Mouse (Mus musculus) midbrain, embryonic 11.5 days (tissue): ENCODE measurements around the gene Spout1. TPM values are rescaled to one million over a fixed set of nuclear protein-coding genes. Genes with fewer than 3 reads are reported as not detected.
A peak's percentile ranks its signal among the peaks of the same experiment; 100 is the strongest.

Source experiments
- ATAC-seq: fragments of 200-750 bp; cut with Nextera tagmentation; 2 replicates; pipeline ENCODE4 v1.8.0; 2017; ENCODE audit warnings: moderate TSS enrichment, moderate library complexity; ENCODE audit not compliant: low FRiP score
- DNase-seq: peaks from one replicate; pipeline ENCODE4 v3.0.0; 2015; ENCODE audit warnings: low spot score; ENCODE audit errors: missing footprints
- H3K27ac ChIP-seq: fragments of 300-500 bp; sonication (generic); 2 replicates; pipeline ENCODE4 v1.5.1; 2014; ENCODE audit warnings: low read depth, low read length
- H3K27me3 ChIP-seq: fragments of 300-500 bp; sonication (generic); 2 replicates; pipeline ENCODE4 v1.6.1; 2014; ENCODE audit warnings: mild to moderate bottlenecking, low read length, moderate library complexity, mixed read lengths; ENCODE audit not compliant: control insufficient read depth, insufficient read depth
- H3K36me3 ChIP-seq: fragments of 300-500 bp; sonication (generic); 2 replicates; pipeline ENCODE4 v1.6.1; 2014; ENCODE audit warnings: mild to moderate bottlenecking, low read length, moderate library complexity, mixed read lengths; ENCODE audit not compliant: control insufficient read depth, insufficient read depth
- H3K4me1 ChIP-seq: fragments of 300-500 bp; sonication (generic); 2 replicates; pipeline ENCODE4 v1.6.1; 2014; ENCODE audit warnings: low read length; ENCODE audit not compliant: control insufficient read depth, insufficient read depth
- H3K4me2 ChIP-seq: fragments of 300-500 bp; sonication (generic); 2 replicates; pipeline ENCODE4 v1.6.1; 2014; ENCODE audit warnings: mild to moderate bottlenecking, moderate library complexity
- H3K4me3 ChIP-seq: fragments of 300-500 bp; sonication (generic); 2 replicates; pipeline ENCODE4 v1.5.1; 2014; ENCODE audit warnings: low read depth, low read length
- H3K9ac ChIP-seq: fragments of 300-500 bp; sonication (generic); 2 replicates; pipeline ENCODE4 v1.6.1; 2014; ENCODE audit warnings: low read length
- H3K9me3 ChIP-seq: fragments of 300-500 bp; sonication (generic); 2 replicates; pipeline ENCODE4 v1.6.1; 2016; ENCODE audit warnings: low read length; ENCODE audit not compliant: control insufficient read depth
- WGBS: fragments of 180-500 bp; shearing (Covaris S2); extraction: QIAGEN DNeasy Blood & Tissue Kit; methylation state at CpG from one replicate; pipeline ENCODE4 v1.1.7; 2014; 5-methylcytosine and 5-hydroxymethylcytosine counted together
- polyA plus RNA-seq: library from polyadenylated mRNA; unstranded; fragments of >200 nt; fragmentation: Nextera tagmentation; extraction: Ambion mirVana; gene quantifications from 2 replicates; pipeline ENCODE4 v1.2.1, GENCODE M21; 2014

Gene Spout1
- polyA plus RNA-seq, 1 experiment from 2014 or later = 69.8 TPM

DNA sequence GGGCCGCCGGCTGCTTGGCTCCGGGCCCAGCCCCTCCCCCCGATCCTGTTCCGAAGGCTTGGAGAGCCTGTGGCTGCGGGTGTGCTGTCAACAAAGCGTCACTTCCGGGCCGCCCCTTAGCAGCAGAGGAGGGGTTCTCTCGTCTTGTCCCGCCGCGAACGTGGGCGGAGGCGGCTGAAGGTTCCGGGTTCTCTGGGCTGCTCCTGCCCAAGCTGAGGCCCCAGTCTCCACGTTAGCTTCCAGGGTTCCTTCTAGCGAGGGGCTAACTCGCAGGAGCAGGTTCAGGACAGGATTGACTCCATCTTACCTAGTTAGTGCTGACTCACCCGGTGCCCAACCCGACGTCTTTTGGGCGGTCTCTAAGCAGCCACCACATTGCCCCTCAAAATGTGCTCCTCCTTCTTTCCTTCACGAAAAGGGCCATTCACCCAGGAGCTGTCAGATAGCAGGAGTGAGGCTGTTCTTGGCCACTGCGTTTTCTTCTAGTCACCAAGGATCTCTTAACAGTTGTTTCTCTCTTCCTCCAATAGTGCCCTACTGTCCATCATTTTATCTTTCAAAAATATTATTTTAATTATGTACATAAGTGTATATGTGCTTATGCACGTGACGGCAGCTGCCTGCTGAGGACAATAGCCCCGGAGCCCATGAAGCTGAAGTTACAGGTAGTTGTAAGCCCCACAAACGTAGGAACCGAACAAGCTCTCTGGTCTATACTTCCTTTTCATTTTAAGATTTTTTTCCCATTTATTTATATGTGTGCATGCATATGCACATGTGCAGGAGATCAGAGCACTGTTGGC lies 53.6 kb downstream of the Spout1 start, which contains the start of gene Zer1:
Gene Zer1, minus strand, starts transcription at position 114 of the 803 bp plus-strand sequence.
- H3K27ac ChIP-seq = peak within 1 kb of the TSS; percentile 64
- 10% methylated on average over 31 of the region's 31 CpGs for WGBS
- peak within 1 kb of the TSS; percentile 91 for H3K4me2 ChIP-seq
- no peaks in the 10 kb centered on the region for H3K36me3 ChIP-seq
- H3K4me1 ChIP-seq = peaks cover 15% of the 10 kb centered on the region
- no peaks in the 10 kb centered on the region for H3K27me3 ChIP-seq
- H3K9ac ChIP-seq = peak within 1 kb of the TSS; percentile 74
- peak; percentile 97 for ATAC-seq
- H3K4me3 ChIP-seq = peak within 1 kb of the TSS; percentile 64
- DNase-seq = peak; percentile 98
- H3K9me3 ChIP-seq = no peaks in the 10 kb centered on the region

DNA sequence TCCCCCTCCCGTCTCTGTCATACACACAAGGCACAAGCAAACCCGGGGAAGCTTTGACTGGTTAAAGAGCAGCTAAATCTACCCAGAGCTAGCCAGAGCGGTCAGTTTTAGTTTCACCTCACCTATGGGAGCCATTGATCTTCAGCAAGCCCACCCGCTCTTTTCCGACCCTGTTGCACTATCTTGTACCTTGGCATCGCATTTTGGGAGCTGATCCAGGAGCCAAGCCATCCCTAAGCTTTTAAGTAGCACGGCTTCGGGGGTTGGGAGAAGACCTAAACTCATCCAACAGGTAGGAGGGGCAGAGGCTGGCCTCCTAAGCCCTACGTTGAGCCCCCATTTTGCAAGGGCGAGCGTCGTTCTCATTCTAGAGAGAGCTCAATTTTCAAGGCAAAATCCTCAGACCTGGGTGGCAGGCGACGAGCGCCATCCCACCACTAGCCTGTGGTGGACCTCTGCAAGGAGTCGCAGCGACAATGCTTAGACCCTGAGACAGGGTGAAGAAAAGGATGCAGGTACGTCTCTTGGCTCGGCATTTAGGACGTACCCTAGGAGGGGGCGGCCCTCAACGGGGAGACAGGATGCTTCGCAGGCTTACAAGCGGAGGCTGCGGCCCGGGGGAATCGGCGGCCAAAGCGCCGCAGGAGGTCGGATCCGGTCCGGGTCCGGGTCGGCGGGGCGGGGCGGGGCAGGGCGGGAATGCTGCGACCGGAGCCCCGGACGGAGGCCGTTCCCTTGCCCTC lies 54.4 kb downstream of the Spout1 start:
- DNase-seq (no peak), ATAC-seq (peak; percentile 64; the same call in 1 of the 2 replicates)
- Histone ChIP-seq H3K9ac (peak overlapping the region; percentile 74), H3K36me3 (no peaks in the 10 kb centered on the region), H3K27ac (peak overlapping the region; percentile 64), H3K4me3 (peak overlapping the region; percentile 64), H3K9me3 (no peaks in the 10 kb centered on the region), H3K27me3 (no peaks in the 10 kb centered on the region), H3K4me2 (peak overlapping the region; percentile 91), H3K4me1 (peaks cover 18% of the 10 kb centered on the region)
- WGBS = 2% methylated on average over 43 of the region's 44 CpGs

Other genes starting within 250 kb of the Spout1 start
- gene Gle1, start 243.0 kb downstream of the Spout1 start, polyA plus RNA-seq = 52.5 and 57.4 TPM in 2 replicates
- gene Sptan1, start 212.9 kb downstream of the Spout1 start, polyA plus RNA-seq = 136 and 144 TPM in 2 replicates
- 25.5 and 25.9 TPM in 2 replicates for gene Wdr34, start 129.6 kb downstream of the Spout1 start, polyA plus RNA-seq
- gene Set, start 121.1 kb downstream of the Spout1 start, polyA plus RNA-seq = 741 and 754 TPM in 2 replicates
- 6.4 and 8.4 TPM in 2 replicates for gene Pkn3, start 100.8 kb downstream of the Spout1 start, polyA plus RNA-seq
- 28.0 and 30.6 TPM in 2 replicates for gene Zdhhc12, start 84.8 kb downstream of the Spout1 start, polyA plus RNA-seq
- gene Zer1, start 53.9 kb downstream of the Spout1 start, polyA plus RNA-seq = 5.1 and 6.0 TPM in 2 replicates
- gene Tbc1d13, start 44.7 kb downstream of the Spout1 start, polyA plus RNA-seq = 12.1 and 13.3 TPM in 2 replicates
- gene Endog, start 7.0 kb downstream of the Spout1 start, polyA plus RNA-seq = 11.6 and 13.7 TPM in 2 replicates
- 8.2 and 9.6 TPM in 2 replicates for gene Kyat1, start 27.4 kb upstream of the Spout1 start, polyA plus RNA-seq
- gene Lrrc8a, start 59.3 kb upstream of the Spout1 start, polyA plus RNA-seq = 49.2 and 51.7 TPM in 2 replicates
- 0.05 and 0.21 TPM in 2 replicates for gene Gm28035, start 62.1 kb upstream of the Spout1 start, polyA plus RNA-seq
- gene Phyhd1, start 87.7 kb upstream of the Spout1 start, polyA plus RNA-seq = 2.9 and 3.5 TPM in 2 replicates
- not detected in 2 replicates for gene Gm28038, start 102.6 kb upstream of the Spout1 start, polyA plus RNA-seq
- gene Dolk, start 107.9 kb upstream of the Spout1 start, polyA plus RNA-seq = 23.6 and 25.7 TPM in 2 replicates
- 46.0 and 53.7 TPM in 2 replicates for gene Nup188, start 107.9 kb upstream of the Spout1 start, polyA plus RNA-seq
- gene Sh3glb2, start 180.9 kb upstream of the Spout1 start, polyA plus RNA-seq = 42.0 and 48.1 TPM in 2 replicates
- 16.6 TPM in 2 replicates for gene Miga2, start 185.8 kb upstream of the Spout1 start, polyA plus RNA-seq
- gene Dolpp1, start 213.8 kb upstream of the Spout1 start, polyA plus RNA-seq = 41.1 and 45.8 TPM in 2 replicates
- gene Crat, start 237.4 kb upstream of the Spout1 start, polyA plus RNA-seq = 23.7 and 24.2 TPM in 2 replicates
- gene Ptpa, start 237.6 kb upstream of the Spout1 start, polyA plus RNA-seq = 50.7 and 54.3 TPM in 2 replicates